Mouse (Mus musculus) limb, embryonic 13.5 days (tissue): ENCODE measurements around the gene Lemd1. TPM values are rescaled to one million over a fixed set of nuclear protein-coding genes. Genes with fewer than 3 reads are reported as not detected.

Source experiments
- ATAC-seq: fragments of 200-750 bp; cut with Nextera tagmentation; 2 replicates; pipeline ENCODE4 v1.8.0; 2017; ENCODE audit warnings: low read depth, moderate number of reproducible peaks, moderate TSS enrichment; ENCODE audit not compliant: low FRiP score
- H3K27ac ChIP-seq: fragments of 300-500 bp; sonication (generic); 2 replicates; pipeline ENCODE4 v1.5.1; 2015; ENCODE audit warnings: inconsistent platforms, mild to moderate bottlenecking, moderate library complexity
- H3K27me3 ChIP-seq: fragments of 300-500 bp; sonication (generic); 2 replicates; pipeline ENCODE4 v1.6.1; 2015; ENCODE audit warnings: mild to moderate bottlenecking, inconsistent platforms
- H3K36me3 ChIP-seq: fragments of 300-500 bp; sonication (generic); 2 replicates; pipeline ENCODE4 v1.6.1; 2015; ENCODE audit warnings: inconsistent platforms, mild to moderate bottlenecking, moderate library complexity
- H3K4me1 ChIP-seq: fragments of 300-500 bp; sonication (generic); 2 replicates; pipeline ENCODE4 v1.6.1; 2015; ENCODE audit warnings: inconsistent platforms
- H3K4me2 ChIP-seq: fragments of 300-500 bp; sonication (generic); replicated peaks from 2 replicates; pipeline ENCODE4 v1.6.1; 2015; ENCODE audit warnings: inconsistent platforms, mild to moderate bottlenecking, moderate library complexity
- H3K4me3 ChIP-seq: fragments of 300-500 bp; sonication (generic); 2 replicates; pipeline ENCODE4 v1.5.1; 2015; ENCODE audit warnings: moderate library complexity, mild to moderate bottlenecking, inconsistent platforms
- H3K9ac ChIP-seq: fragments of 300-500 bp; sonication (generic); 2 replicates; pipeline ENCODE4 v1.6.1; 2015; ENCODE audit warnings: mild to moderate bottlenecking, inconsistent platforms
- H3K9me3 ChIP-seq: fragments of 300-500 bp; sonication (generic); 2 replicates; pipeline ENCODE4 v1.6.1; 2016; ENCODE audit warnings: inconsistent platforms
- WGBS: fragments of 180-500 bp; shearing (Covaris S2); methylation state at CpG from one replicate; pipeline ENCODE4 v1.1.7; 2015; 5-methylcytosine and 5-hydroxymethylcytosine counted together
- polyA plus RNA-seq: library from polyadenylated mRNA; unstranded; fragments of >200 nt; fragmentation: Nextera tagmentation; extraction: Ambion mirVana; gene quantifications from 2 replicates; pipeline ENCODE4 v1.2.1, GENCODE M21; 2015

The Lemd1 gene
- polyA plus RNA-seq, 1 experiment from 2014 or later: 0.69 TPM

DNA sequence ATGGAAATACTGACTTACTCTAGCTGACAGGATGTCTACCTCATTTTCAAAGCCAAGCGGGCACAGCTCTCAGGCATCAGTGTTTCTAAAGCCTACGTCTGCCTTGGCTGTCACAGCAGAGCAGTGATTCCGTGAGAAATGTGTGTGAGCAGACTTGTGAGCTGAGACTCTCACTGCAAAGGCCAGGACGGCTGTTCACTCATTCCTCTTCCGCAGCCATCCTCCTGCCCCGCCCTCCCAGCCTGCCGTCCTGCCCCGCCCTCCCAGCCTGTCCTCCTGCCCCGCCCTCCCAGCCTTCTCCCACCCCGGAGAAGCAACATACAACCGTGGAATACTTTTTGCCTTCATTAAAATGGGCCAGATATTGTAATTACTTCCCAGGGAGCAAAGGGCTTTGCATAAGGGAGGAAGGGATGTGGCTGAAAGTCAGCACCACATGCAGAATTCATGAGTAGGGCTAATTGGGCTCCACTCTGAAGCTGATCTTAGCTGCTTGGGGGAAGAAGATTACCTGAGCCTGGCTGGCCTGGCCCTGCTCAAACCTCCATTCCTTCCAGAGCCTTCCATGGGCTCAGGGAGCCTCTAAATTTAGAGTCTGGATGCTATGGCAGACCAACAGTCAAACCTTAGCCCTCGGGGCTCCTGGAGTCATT, 23.0 kb upstream of the Lemd1 start:
- H3K4me3 ChIP-seq: peak overlapping the region; percentile 22
- ATAC-seq: no peak
- H3K4me2 ChIP-seq: peak overlapping the region; percentile 56
- peaks cover 14% of the 10 kb centered on the region for H3K4me1 ChIP-seq
- no peaks in the 10 kb centered on the region for H3K9me3 ChIP-seq
- no peak overlapping the region for H3K27ac ChIP-seq
- no peaks in the 10 kb centered on the region for H3K36me3 ChIP-seq
- H3K9ac ChIP-seq: no peak overlapping the region
- peaks cover 39% of the 10 kb centered on the region for H3K27me3 ChIP-seq
- 7% methylated on average over 12 of the region's 12 CpGs for WGBS

DNA sequence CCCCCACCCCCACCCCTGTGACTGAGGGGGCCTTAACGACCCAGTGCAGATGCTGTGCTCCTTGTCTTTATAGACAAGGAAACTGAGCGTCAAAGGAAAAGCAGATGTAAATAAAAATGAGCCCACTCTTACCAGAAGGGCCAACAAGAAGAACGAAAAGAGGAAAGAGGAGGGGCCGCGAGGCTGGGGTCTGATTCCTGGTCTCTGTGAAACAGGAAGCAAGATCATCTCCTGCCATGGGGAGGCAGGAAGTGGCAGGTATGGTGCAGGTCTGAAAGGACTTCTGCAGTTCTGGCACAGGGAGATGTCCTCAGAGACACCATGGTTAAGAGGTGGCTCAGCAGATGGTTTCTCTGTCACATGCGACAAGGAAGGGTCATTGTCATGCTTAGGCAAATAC, 20.5 kb upstream of the Lemd1 start:
- Histone ChIP-seq H3K4me3 (no peak overlapping the region), H3K9me3 (no peaks in the 10 kb centered on the region), H3K36me3 (no peaks in the 10 kb centered on the region), H3K27ac (no peak overlapping the region), H3K27me3 (peaks cover 34% of the 10 kb centered on the region), H3K9ac (no peak overlapping the region), H3K4me2 (no peak overlapping the region), H3K4me1 (peaks cover 14% of the 10 kb centered on the region)
- 34% methylated on average over 6 of the region's 6 CpGs for WGBS
- no peak for ATAC-seq

DNA sequence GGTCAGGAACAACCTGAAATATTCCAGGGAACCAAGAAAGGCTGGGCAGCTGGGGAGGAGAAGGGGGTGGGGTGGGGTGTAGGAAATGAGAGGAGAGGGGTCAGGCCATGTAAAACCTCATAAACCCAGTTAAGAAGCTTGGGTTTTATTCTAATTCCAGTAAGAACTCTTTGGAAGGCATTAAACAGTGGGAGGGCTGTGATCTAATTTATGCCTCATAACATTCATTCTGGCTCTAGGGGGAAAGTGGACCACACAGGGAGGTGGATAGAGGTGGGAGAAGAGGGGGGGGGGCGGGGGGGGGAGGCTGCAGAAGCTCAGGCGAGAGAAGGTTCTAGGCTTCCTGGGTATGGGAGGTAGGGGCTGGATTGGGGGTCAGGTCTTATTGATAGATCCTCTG, 19.6 kb upstream of the Lemd1 start:
- Histone ChIP-seq H3K4me2 (no peak overlapping the region), H3K4me3 (no peak overlapping the region), H3K36me3 (no peaks in the 10 kb centered on the region), H3K4me1 (peaks cover 14% of the 10 kb centered on the region), H3K27ac (no peak overlapping the region), H3K27me3 (peaks cover 34% of the 10 kb centered on the region), H3K9ac (no peak overlapping the region), H3K9me3 (no peaks in the 10 kb centered on the region)
- WGBS: 0% methylated on average over 1 of the region's 2 CpGs
- no peak for ATAC-seq

DNA sequence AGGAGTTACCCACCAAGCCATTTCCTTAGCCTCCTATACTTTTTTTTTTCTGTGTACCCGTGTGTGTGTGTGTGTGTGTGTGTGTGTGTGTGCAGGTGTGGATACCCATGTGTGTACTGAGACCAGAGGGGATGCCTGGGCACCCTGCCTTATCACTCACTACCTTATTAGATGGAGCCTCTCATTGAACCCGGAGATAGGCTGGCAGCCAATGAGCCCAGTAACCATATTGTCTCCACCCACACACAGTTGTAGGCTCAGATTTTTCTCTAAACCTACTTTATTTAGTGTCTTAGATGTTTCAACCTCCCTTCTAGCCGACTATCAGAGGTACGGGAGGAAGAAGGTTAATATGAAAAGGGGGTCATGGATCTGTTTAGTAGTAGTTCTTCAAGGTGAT, 4.9 kb upstream of the Lemd1 start:
- Histone ChIP-seq H3K4me1 (peaks cover 14% of the 10 kb centered on the region), H3K4me3 (no peak overlapping the region), H3K36me3 (no peaks in the 10 kb centered on the region), H3K4me2 (no peak overlapping the region), H3K9ac (no peak overlapping the region), H3K27ac (no peak overlapping the region), H3K27me3 (peaks cover 65% of the 10 kb centered on the region), H3K9me3 (no peaks in the 10 kb centered on the region)
- ATAC-seq: no peak
- WGBS: 77% methylated on average over 4 of the region's 4 CpGs

DNA sequence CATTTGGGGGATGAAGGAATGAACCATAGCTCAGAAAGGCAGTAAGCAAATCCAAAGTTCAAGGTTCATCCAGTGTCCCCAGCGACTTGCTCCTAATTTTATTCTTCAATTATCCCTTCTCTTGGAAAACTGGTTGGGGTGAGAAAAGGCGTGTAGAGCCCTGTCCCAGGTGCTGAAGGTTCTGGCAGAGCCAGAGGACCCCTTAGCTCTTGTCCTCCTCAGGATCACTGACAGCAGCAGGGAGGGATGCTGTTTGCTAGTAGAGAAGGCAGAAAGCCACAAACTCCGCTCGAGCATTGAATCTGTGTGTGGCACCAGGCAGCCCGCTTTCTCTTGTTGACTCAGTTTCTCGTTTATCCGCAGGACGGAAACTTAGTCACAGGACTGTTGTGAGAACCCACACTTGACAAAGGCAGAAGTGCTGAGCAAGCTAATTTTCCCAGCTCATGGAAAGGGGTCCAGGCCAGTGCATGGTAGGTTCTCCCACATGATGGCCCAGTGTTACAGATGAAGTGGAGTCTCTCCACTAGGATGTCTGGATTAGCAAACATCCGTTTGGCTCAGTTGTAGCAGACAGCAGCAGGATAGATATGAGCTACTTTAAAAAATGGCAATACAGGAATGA, 2.7 kb upstream of the Lemd1 start:
- H3K36me3 ChIP-seq: no peaks in the 10 kb centered on the region
- H3K27ac ChIP-seq: no peak overlapping the region
- H3K9ac ChIP-seq: no peak overlapping the region
- H3K4me1 ChIP-seq: peaks cover 27% of the 10 kb centered on the region
- 38% methylated on average over 9 of the region's 9 CpGs for WGBS
- ATAC-seq: no peak
- H3K9me3 ChIP-seq: no peaks in the 10 kb centered on the region
- no peak overlapping the region for H3K4me3 ChIP-seq
- H3K27me3 ChIP-seq: peaks cover 79% of the 10 kb centered on the region
- H3K4me2 ChIP-seq: no peak overlapping the region

DNA sequence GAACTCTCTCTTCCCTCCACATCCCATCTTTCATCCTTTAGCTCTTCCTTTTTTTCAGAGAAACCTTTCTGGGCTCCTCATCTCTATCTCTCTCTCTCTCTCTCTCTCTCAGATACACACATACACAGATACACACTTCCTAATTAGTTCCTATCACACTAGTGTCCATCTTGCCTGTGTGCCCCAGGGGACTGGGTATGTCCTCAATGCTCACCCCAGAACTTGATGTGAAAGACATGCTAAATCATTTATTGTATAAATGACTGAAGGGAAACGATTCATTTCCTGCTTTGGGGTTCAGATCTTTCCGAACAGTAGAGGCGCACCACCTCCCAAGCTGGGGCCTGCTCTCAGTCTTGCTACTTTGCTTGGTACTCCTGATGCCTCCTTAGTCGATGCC, 2.0 kb upstream of the Lemd1 start:
- H3K9ac ChIP-seq: no peak overlapping the region
- H3K4me1 ChIP-seq: peaks cover 27% of the 10 kb centered on the region
- no peaks in the 10 kb centered on the region for H3K9me3 ChIP-seq
- H3K27me3 ChIP-seq: peaks cover 80% of the 10 kb centered on the region
- ATAC-seq: no peak
- no peak overlapping the region for H3K4me3 ChIP-seq
- H3K4me2 ChIP-seq: no peak overlapping the region
- 49% methylated on average over 4 of the region's 4 CpGs for WGBS
- no peak overlapping the region for H3K27ac ChIP-seq
- no peaks in the 10 kb centered on the region for H3K36me3 ChIP-seq

DNA sequence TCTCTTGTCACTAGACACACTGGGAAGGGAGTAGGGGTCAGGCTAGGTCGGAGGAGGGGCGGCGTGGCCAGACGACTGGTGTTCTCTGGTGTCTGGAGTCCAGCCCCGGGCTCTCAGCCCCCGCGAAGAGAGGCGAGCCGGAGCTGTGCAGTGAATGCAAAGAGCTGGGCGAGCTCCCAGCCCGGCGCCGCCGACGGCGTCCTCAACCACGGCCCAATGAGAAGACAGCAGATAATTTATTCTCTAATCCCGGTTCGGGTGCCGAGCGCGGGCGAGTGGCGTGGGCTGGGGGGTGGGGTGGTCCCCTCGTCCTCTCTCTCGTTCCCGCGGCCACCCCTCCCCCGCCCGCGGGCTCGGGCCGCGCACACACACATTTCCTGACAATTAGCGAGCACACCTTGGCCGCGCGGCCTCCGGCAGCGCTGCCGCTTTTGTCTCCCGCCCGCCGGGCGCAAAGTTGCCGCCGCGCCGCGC, 1.2 kb upstream of the Lemd1 start:
- Histone ChIP-seq H3K4me2 (peak overlapping the region; percentile 92), H3K27ac (no peak overlapping the region), H3K36me3 (no peaks in the 10 kb centered on the region), H3K4me1 (peaks cover 34% of the 10 kb centered on the region), H3K9ac (peak overlapping the region; percentile 73), H3K4me3 (peak overlapping the region; percentile 64), H3K27me3 (peaks cover 86% of the 10 kb centered on the region), H3K9me3 (no peaks in the 10 kb centered on the region)
- ATAC-seq: peak; percentile 52; the same call in 1 of the 2 replicates
- WGBS: under 1% methylated on average over 50 of the region's 50 CpGs

DNA sequence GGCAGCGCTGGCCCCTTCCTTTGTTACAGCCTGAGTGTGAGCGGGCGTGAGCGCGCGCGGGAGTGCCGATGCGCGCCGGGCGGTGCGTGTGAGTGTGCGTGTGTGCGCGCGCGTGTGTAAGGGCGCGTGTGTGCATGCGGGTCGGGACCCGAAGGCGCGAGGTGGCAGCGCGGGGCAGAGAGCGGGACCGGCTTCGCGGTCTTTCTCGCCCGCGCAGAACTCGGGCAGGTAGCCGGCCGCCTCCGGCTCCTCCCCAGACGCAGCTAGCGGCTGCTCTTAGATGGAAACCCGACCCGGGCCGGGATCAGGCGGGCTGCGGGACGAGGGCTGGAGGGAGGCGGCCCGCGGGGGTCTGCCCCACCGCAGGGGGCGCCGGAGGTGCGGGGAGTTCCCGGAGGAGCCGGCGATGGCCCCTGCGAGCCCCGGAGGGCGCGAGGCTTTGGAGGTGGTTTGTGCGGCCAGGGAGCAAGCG, 574 bp upstream of the Lemd1 start:
- Histone ChIP-seq H3K27ac (no peak overlapping the region), H3K27me3 (peaks cover 87% of the 10 kb centered on the region), H3K4me2 (peak overlapping the region; percentile 92), H3K4me3 (peak overlapping the region; percentile 64), H3K36me3 (no peaks in the 10 kb centered on the region), H3K4me1 (peaks cover 40% of the 10 kb centered on the region), H3K9ac (peak overlapping the region; percentile 73), H3K9me3 (no peaks in the 10 kb centered on the region)
- WGBS: under 1% methylated on average over 61 of the region's 62 CpGs
- peak; percentile 26; the same call in 1 of the 2 replicates for ATAC-seq

DNA sequence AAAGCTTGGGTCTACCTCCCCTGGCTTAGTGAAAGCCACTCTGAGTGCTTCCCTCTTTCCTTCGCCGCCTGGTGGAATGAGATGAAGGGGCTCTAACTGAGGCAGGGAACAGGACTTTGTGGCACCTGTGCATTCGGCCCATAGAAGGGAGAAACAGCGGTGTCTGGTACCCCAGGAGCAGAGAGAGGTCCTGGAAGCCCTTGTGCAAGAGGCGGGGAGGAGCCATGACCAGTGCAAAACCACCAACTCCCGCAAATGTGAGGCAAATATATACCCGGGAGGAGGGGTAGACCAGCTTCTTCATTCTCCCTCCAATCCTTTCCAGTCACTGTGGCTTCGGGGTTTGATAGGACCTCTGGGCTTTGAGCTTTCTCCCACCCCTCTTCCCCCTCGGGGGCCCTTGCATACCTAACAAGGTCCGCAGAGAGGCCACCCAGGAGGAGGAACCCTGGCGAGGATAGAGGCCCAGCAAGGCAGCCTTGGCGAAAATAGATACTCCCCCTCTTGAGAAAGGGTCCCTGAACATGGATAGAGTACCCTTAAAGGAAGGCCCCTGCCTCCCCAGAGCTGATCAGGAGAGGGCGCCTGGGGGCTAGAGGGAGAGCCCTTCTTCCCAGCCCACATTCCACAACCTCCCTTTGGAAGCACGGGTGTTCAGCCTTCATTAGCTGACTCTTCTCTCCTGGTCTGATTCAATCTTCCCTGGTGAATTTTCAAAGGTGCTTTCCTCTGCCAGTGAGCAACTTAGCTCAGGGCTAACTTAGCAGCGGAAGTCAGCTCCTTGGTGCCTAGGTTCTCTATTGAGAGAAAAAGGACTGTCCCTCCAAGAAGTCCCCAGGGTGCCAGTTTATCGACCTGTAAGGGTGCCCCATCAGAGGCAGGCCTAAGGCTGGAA, 802 bp downstream of the Lemd1 start:
- WGBS: 6% methylated on average over 16 of the region's 16 CpGs
- Histone ChIP-seq H3K27me3 (peaks cover 85% of the 10 kb centered on the region), H3K4me3 (peak overlapping the region; percentile 64), H3K27ac (no peak overlapping the region), H3K36me3 (no peaks in the 10 kb centered on the region), H3K9me3 (no peaks in the 10 kb centered on the region), H3K4me2 (peak overlapping the region; percentile 92), H3K9ac (no peak overlapping the region), H3K4me1 (peaks cover 51% of the 10 kb centered on the region)
- ATAC-seq: no peak

DNA sequence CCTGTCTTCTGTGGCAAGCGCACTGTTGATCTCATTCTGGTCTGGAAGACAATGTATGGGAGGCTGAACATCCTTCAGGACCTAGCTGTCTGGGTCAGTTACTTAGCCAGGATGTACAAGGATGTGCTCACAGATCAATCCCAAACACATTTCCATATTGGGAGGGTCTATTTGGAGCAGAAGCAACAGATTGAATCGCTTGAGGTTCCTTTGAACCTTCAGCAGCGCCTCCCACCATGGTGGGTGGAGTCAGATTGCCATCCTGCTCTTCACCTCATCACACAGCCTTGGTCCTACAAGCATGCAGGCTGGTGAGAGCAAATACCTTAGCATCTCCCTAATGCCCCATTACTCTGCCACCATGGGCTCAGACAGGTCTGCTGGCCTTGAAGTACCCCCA, 2.6 kb downstream of the Lemd1 start:
- Histone ChIP-seq H3K9ac (no peak overlapping the region), H3K27ac (no peak overlapping the region), H3K36me3 (no peaks in the 10 kb centered on the region), H3K4me3 (no peak overlapping the region), H3K27me3 (peaks cover 82% of the 10 kb centered on the region), H3K4me1 (peaks cover 64% of the 10 kb centered on the region), H3K4me2 (no peak overlapping the region), H3K9me3 (no peaks in the 10 kb centered on the region)
- WGBS: 62% methylated on average over 3 of the region's 3 CpGs
- no peak for ATAC-seq

DNA sequence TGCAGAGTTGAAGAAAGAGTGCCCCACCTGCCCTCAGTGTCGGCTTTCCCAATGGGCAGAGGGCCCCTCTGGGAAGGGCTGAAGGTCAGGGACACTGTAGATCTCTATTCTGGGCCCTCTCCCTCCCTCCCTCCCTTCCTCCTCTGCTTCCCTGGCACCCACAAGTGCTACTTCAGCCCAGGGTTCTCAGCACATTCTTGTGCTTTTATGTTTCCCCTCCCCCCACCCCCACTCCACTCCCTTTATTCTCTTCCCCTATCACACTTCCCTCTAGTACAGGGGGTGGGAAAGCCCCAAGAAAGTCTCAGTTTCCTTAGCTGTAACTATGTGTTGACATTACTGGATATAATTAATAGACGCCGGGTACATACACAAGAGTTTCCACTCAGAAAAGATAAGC, 3.4 kb downstream of the Lemd1 start:
- H3K36me3 ChIP-seq: no peaks in the 10 kb centered on the region
- H3K27ac ChIP-seq: no peak overlapping the region
- no peak overlapping the region for H3K4me3 ChIP-seq
- H3K4me2 ChIP-seq: no peak overlapping the region
- H3K27me3 ChIP-seq: peaks cover 74% of the 10 kb centered on the region
- no peak overlapping the region for H3K9ac ChIP-seq
- WGBS: 51% methylated on average over 3 of the region's 3 CpGs
- no peaks in the 10 kb centered on the region for H3K9me3 ChIP-seq
- no peak for ATAC-seq
- H3K4me1 ChIP-seq: peaks cover 64% of the 10 kb centered on the region

DNA sequence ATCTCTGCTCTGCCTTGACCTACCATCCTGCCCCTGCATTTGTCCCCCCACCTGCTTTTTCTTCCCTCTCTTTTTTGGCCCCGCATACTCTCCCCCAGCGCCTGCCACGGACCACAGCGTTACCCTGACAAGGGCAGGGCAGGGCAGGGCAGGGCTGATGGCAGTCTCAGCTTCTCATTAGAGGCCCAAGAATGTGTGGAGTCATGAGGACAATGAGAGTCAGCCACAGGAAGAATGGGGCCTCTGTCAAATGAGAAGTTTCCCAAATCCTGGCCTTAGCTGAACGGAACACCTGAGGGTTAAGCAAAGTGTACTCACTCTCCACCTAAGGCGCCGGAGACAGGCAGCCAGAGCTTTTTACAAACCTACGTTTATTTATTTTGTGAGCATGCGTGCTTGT, 3.9 kb downstream of the Lemd1 start:
- H3K4me1 ChIP-seq: peaks cover 66% of the 10 kb centered on the region
- H3K36me3 ChIP-seq: no peaks in the 10 kb centered on the region
- no peak overlapping the region for H3K4me2 ChIP-seq
- 45% methylated on average over 9 of the region's 9 CpGs for WGBS
- peaks cover 69% of the 10 kb centered on the region for H3K27me3 ChIP-seq
- H3K4me3 ChIP-seq: no peak overlapping the region
- no peaks in the 10 kb centered on the region for H3K9me3 ChIP-seq
- H3K9ac ChIP-seq: peak overlapping the region; percentile 31; the same call in 1 of the 2 replicates
- ATAC-seq: no peak
- no peak overlapping the region for H3K27ac ChIP-seq
